8 mouse cellular contexts compared by ENCODE assay signal in the genomic region with DNA sequence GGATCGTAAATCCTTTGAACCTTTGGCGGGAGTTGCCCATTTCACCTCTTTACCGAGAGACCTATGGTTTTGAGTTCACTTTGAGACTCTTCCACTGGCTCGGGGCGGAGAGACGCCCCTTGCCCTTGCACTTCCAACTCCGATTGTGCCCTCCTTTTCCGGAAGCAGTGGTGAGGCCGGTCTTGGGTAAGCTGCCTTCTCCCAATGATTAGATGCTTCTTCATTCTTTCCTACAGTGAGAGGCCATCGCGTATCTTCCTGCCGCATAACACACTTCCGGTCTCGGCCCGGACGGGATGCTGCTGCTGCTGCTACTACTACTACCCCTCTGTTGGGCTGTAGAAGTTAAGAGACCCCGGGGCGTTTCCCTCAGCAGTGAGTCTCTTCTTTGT. TPM values are rescaled to one million over a fixed set of nuclear protein-coding genes. Genes with fewer than 3 reads are reported as not detected.
DNase-seq lines count a peak whose midpoint lies in the region; ATAC-seq and TF ChIP-seq lines count a peak whose summit lies in the region.

No protein-coding gene starts in this region.

- WGBS in heart, embryonic 14.5 days = under 1% methylated on average over 18 of the region's 18 CpGs
- 2% methylated on average over 18 of the region's 18 CpGs for WGBS in hindbrain, embryonic 11.5 days
- WGBS in liver, embryonic 12.5 days (ENCODE audit: insufficient replicate concordance) = under 1% methylated on average over 18 of the region's 18 CpGs
- under 1% methylated on average over 18 of the region's 18 CpGs for WGBS in neural tube, embryonic 14.5 days

- peaks cover 43% of the 10 kb centered on the region for H3K36me3 ChIP-seq in heart, embryonic 14.5 days (ENCODE audit: control insufficient read depth, insufficient read depth, low read length)
- H3K36me3 ChIP-seq in E14TG2a.4 (ENCODE audit: insufficient read depth, low read length) = peaks cover 46% of the 10 kb centered on the region
- peaks cover 4% of the 10 kb centered on the region; the same call in 1 of the 2 replicates for H3K36me3 ChIP-seq in hindbrain, embryonic 11.5 days (ENCODE audit: control insufficient read depth, insufficient read depth, low read length)
- peaks cover 45% of the 10 kb centered on the region for H3K36me3 ChIP-seq in liver, embryonic 12.5 days
- H3K36me3 ChIP-seq in neural tube, embryonic 14.5 days (ENCODE audit: control insufficient read depth, insufficient read depth, low read length) = peaks cover 18% of the 10 kb centered on the region

- no peak for DNase-seq in heart, adult 11 months
- DNase-seq in hindbrain, embryonic 11.5 days (ENCODE audit: low spot score) = no peak
- no peak for DNase-seq in cerebellum, postnatal 36 days

- TF ChIP-seq POLR2A in cortical plate, adult 2 months (IDR thresholded peaks at IDR 0.05; ENCODE audit: extremely low read depth, insufficient read depth, low read length) = no peak

- peak overlapping the region; percentile 62 to 74 for H3K4me3 ChIP-seq in heart, embryonic 14.5 days (ENCODE audit: control insufficient read depth in 1 of 2, insufficient read depth in 1 of 2, low read depth in 1 of 2, low read length in 2 of 2)
- H3K4me3 ChIP-seq in E14TG2a.4 (replicated peaks; ENCODE audit: low read length) = peak overlapping the region; percentile 95
- peak overlapping the region; percentile 61 for H3K4me3 ChIP-seq in cortical plate, adult 2 months (ENCODE audit: insufficient read depth, low read length)
- H3K4me3 ChIP-seq in hindbrain, embryonic 11.5 days (ENCODE audit: low read depth, low read length) = peak overlapping the region; percentile 83
- H3K4me3 ChIP-seq in liver, embryonic 12.5 days = peak overlapping the region; percentile 78
- peak overlapping the region; percentile 62 for H3K4me3 ChIP-seq in neural tube, embryonic 14.5 days (ENCODE audit: low read depth, low read length)

- H3K4me2 ChIP-seq in heart, embryonic 14.5 days (ENCODE audit: low read length) = peak overlapping the region; percentile 77
- H3K4me2 ChIP-seq in hindbrain, embryonic 11.5 days (replicated peaks; ENCODE audit: low read depth, low read length) = peak overlapping the region; percentile 67
- peak overlapping the region; percentile 92 for H3K4me2 ChIP-seq in liver, embryonic 12.5 days
- H3K4me2 ChIP-seq in neural tube, embryonic 14.5 days (ENCODE audit: low read depth, low read length) = peak overlapping the region; percentile 74

- H3K4me1 ChIP-seq in heart, embryonic 14.5 days (ENCODE audit: control insufficient read depth in 2 of 2, insufficient read depth in 2 of 2, low read length in 2 of 2) = peaks cover 9 to 14% of the 10 kb centered on the region in 2 experiments
- H3K4me1 ChIP-seq in E14TG2a.4 (replicated peaks; ENCODE audit: low read depth, low read length) = peaks cover 55% of the 10 kb centered on the region
- peaks cover 6% of the 10 kb centered on the region for H3K4me1 ChIP-seq in cortical plate, adult 2 months (ENCODE audit: control insufficient read depth, insufficient read depth, low read length)
- peaks cover 5% of the 10 kb centered on the region for H3K4me1 ChIP-seq in hindbrain, embryonic 11.5 days (replicated peaks; ENCODE audit: control insufficient read depth, insufficient read depth, low read length)
- peaks cover 31% of the 10 kb centered on the region for H3K4me1 ChIP-seq in liver, embryonic 12.5 days
- peaks cover 21% of the 10 kb centered on the region for H3K4me1 ChIP-seq in neural tube, embryonic 14.5 days (ENCODE audit: control insufficient read depth, insufficient read depth, low read length)

- peaks cover 4% of the 10 kb centered on the region for H3K27me3 ChIP-seq in heart, embryonic 14.5 days (ENCODE audit: control insufficient read depth, insufficient read depth, low read length)
- H3K27me3 ChIP-seq in E14TG2a.4 (ENCODE audit: insufficient read depth, low read length) = no peaks in the 10 kb centered on the region
- no peaks in the 10 kb centered on the region for H3K27me3 ChIP-seq in hindbrain, embryonic 11.5 days (ENCODE audit: control insufficient read depth, insufficient read depth, low read length)
- H3K27me3 ChIP-seq in liver, embryonic 12.5 days (replicated peaks) = peaks cover 27% of the 10 kb centered on the region
- no peaks in the 10 kb centered on the region for H3K27me3 ChIP-seq in neural tube, embryonic 14.5 days (ENCODE audit: control insufficient read depth, insufficient read depth, low read length)

- H3K9ac ChIP-seq in heart, embryonic 14.5 days (ENCODE audit: low read length) = peak overlapping the region; percentile 79
- peak overlapping the region; percentile 70 for H3K9ac ChIP-seq in hindbrain, embryonic 11.5 days (ENCODE audit: low read depth, low read length)
- peak overlapping the region; percentile 68 for H3K9ac ChIP-seq in liver, embryonic 12.5 days
- H3K9ac ChIP-seq in neural tube, embryonic 14.5 days (replicated peaks; ENCODE audit: low read depth, low read length) = peak overlapping the region; percentile 60

- no peak for TF ChIP-seq CTCF in E14TG2a.4 (conservative IDR thresholded peaks at IDR 0.05; ENCODE audit: low read length)
- no peak for TF ChIP-seq CTCF in cortical plate, adult 2 months (IDR thresholded peaks at IDR 0.05; ENCODE audit: extremely low read depth, insufficient read depth, low read length)

- peak overlapping the region; percentile 52 to 68 for H3K27ac ChIP-seq in heart, embryonic 14.5 days (replicated peaks in 1 of 2; ENCODE audit: control insufficient read depth in 1 of 2, insufficient read depth in 1 of 2, low read depth in 2 of 2, low read length in 2 of 2)
- H3K27ac ChIP-seq in cortical plate, adult 2 months (ENCODE audit: insufficient read depth, low read length) = no peak overlapping the region
- 0 out of 2 replicates have a peak overlapping the region, but pooled peaks have one; percentile 58 for H3K27ac ChIP-seq in hindbrain, embryonic 11.5 days (ENCODE audit: low read depth, low read length)
- peak overlapping the region; percentile 77 for H3K27ac ChIP-seq in liver, embryonic 12.5 days
- peak overlapping the region; percentile 66 for H3K27ac ChIP-seq in neural tube, embryonic 14.5 days (ENCODE audit: low read depth, low read length)

- no peak for ATAC-seq in heart, embryonic 14.5 days (ENCODE audit: insufficient number of reproducible peaks, insufficient read depth, low FRiP score, low read depth)
- peak; percentile 9; the same call in 1 of the 2 replicates for ATAC-seq in hindbrain, embryonic 11.5 days (ENCODE audit: low FRiP score)
- peak; percentile 11 for ATAC-seq in liver, embryonic 12.5 days
- ATAC-seq in neural tube, embryonic 14.5 days (ENCODE audit: low read depth) = peak; percentile 26

- H3K9me3 ChIP-seq in heart, embryonic 14.5 days (ENCODE audit: control insufficient read depth, low read length) = no peaks in the 10 kb centered on the region
- no peaks in the 10 kb centered on the region for H3K9me3 ChIP-seq in E14TG2a.4 (ENCODE audit: low read length)
- H3K9me3 ChIP-seq in hindbrain, embryonic 11.5 days (ENCODE audit: control insufficient read depth, low read length) = no peaks in the 10 kb centered on the region
- no peaks in the 10 kb centered on the region for H3K9me3 ChIP-seq in liver, embryonic 12.5 days (replicated peaks)
- H3K9me3 ChIP-seq in neural tube, embryonic 14.5 days (ENCODE audit: control insufficient read depth, low read length) = no peaks in the 10 kb centered on the region

RNA-seq across cellular contexts. Expression of gene Prkcsh, which starts 0.6 kb away (rescaled TPM):
- polyA plus RNA-seq in heart, embryonic 14.5 days (2014; fragmentation: Nextera tagmentation; extraction: Ambion mirVana) = 56.3 and 56.6 TPM in 2 replicates
- polyA plus RNA-seq in cortical plate, adult 2 months (2012; rRNA removed) = 99.1 and 103 TPM in 2 replicates
- polyA plus RNA-seq in hindbrain, embryonic 11.5 days (2014; fragmentation: Nextera tagmentation; extraction: Ambion mirVana) = 84.6 TPM in 2 replicates
- polyA plus RNA-seq in liver, embryonic 12.5 days (2016; fragmentation: Nextera tagmentation; extraction: Ambion mirVana) = 65.0 and 68.5 TPM in 2 replicates
- polyA plus RNA-seq in neural tube, embryonic 14.5 days (2014; fragmentation: Nextera tagmentation; extraction: Ambion mirVana) = 74.1 and 77.5 TPM in 2 replicates

RNA-seq across cellular contexts. Expression of gene Ccdc151, which starts 0.7 kb away (rescaled TPM):
- polyA plus RNA-seq in heart, embryonic 14.5 days (2014; fragmentation: Nextera tagmentation; extraction: Ambion mirVana) = 0.23 TPM in 1 of 2 replicates, not detected in the other
- 7.7 and 7.9 TPM in 2 replicates for polyA plus RNA-seq in cortical plate, adult 2 months (2012; rRNA removed)
- polyA plus RNA-seq in hindbrain, embryonic 11.5 days (2014; fragmentation: Nextera tagmentation; extraction: Ambion mirVana) = 5.5 and 5.7 TPM in 2 replicates
- 0.12 TPM in 1 of 2 replicates, not detected in the other for polyA plus RNA-seq in liver, embryonic 12.5 days (2016; fragmentation: Nextera tagmentation; extraction: Ambion mirVana)
- polyA plus RNA-seq in neural tube, embryonic 14.5 days (2014; fragmentation: Nextera tagmentation; extraction: Ambion mirVana) = 2.9 and 5.4 TPM in 2 replicates

RNA-seq across cellular contexts. Expression of gene Rgl3, which starts 13.9 kb away (rescaled TPM):
- polyA plus RNA-seq in heart, embryonic 14.5 days (2014; fragmentation: Nextera tagmentation; extraction: Ambion mirVana) = 0.66 and 0.97 TPM in 2 replicates
- polyA plus RNA-seq in cortical plate, adult 2 months (2012; rRNA removed) = 5.2 and 5.4 TPM in 2 replicates
- polyA plus RNA-seq in hindbrain, embryonic 11.5 days (2014; fragmentation: Nextera tagmentation; extraction: Ambion mirVana) = 2.0 and 2.1 TPM in 2 replicates
- 0.20 and 0.46 TPM in 2 replicates for polyA plus RNA-seq in liver, embryonic 12.5 days (2016; fragmentation: Nextera tagmentation; extraction: Ambion mirVana)
- 1.8 TPM in 2 replicates for polyA plus RNA-seq in neural tube, embryonic 14.5 days (2014; fragmentation: Nextera tagmentation; extraction: Ambion mirVana)

RNA-seq across cellular contexts. Expression of gene Epor, which starts 39.9 kb away (rescaled TPM):
- 2.6 and 4.9 TPM in 2 replicates for polyA plus RNA-seq in heart, embryonic 14.5 days (2014; fragmentation: Nextera tagmentation; extraction: Ambion mirVana)
- 12.6 and 15.3 TPM in 2 replicates for polyA plus RNA-seq in cortical plate, adult 2 months (2012; rRNA removed)
- 4.2 and 5.2 TPM in 2 replicates for polyA plus RNA-seq in hindbrain, embryonic 11.5 days (2014; fragmentation: Nextera tagmentation; extraction: Ambion mirVana)
- polyA plus RNA-seq in liver, embryonic 12.5 days (2016; fragmentation: Nextera tagmentation; extraction: Ambion mirVana) = 155 and 158 TPM in 2 replicates
- polyA plus RNA-seq in neural tube, embryonic 14.5 days (2014; fragmentation: Nextera tagmentation; extraction: Ambion mirVana) = 0.67 and 2.0 TPM in 2 replicates

RNA-seq across cellular contexts. Expression of gene Swsap1, which starts 47.6 kb away (rescaled TPM):
- polyA plus RNA-seq in heart, embryonic 14.5 days (2014; fragmentation: Nextera tagmentation; extraction: Ambion mirVana) = 8.3 and 9.8 TPM in 2 replicates
- 7.3 and 8.1 TPM in 2 replicates for polyA plus RNA-seq in cortical plate, adult 2 months (2012; rRNA removed)
- 14.6 and 20.4 TPM in 2 replicates for polyA plus RNA-seq in hindbrain, embryonic 11.5 days (2014; fragmentation: Nextera tagmentation; extraction: Ambion mirVana)
- polyA plus RNA-seq in liver, embryonic 12.5 days (2016; fragmentation: Nextera tagmentation; extraction: Ambion mirVana) = 2.8 and 3.0 TPM in 2 replicates
- 10.1 and 21.3 TPM in 2 replicates for polyA plus RNA-seq in neural tube, embryonic 14.5 days (2014; fragmentation: Nextera tagmentation; extraction: Ambion mirVana)
